Mouse (Mus musculus): ENCODE measurements around the gene Dnajb1.

GRCm38 (mm10) chr8:83660545-83660944, 52.6 kb downstream of the Dnajb1 start:
- TF ChIP-seq CTCF (IDR thresholded peaks at IDR 0.05; ENCODE audit: low read depth, low read length) (no peak), POLR2A (IDR thresholded peaks at IDR 0.05; ENCODE audit: extremely low read depth, insufficient read depth, low read length) (no peak)

Data from liver, adult 2 months (tissue).